Mouse (Mus musculus) CH12.LX (cell line): Measurements from ENCODE around the gene Gtpbp8. TPM values are rescaled to one million over a fixed set of nuclear protein-coding genes. Genes with fewer than 3 reads are reported as not detected.

Experiments
- DNase-seq: peaks from one replicate; pipeline ENCODE4 v3.0.0-alpha.2; 2013; ENCODE audit errors: extremely low read depth
- H3K27ac ChIP-seq: 2 replicates; pipeline ENCODE4 v1.5.1; 2012; ENCODE audit warnings: low read depth, mild to moderate bottlenecking, control low read depth, moderate library complexity; ENCODE audit not compliant: insufficient read depth
- H3K27me3 ChIP-seq: replicated peaks from 2 replicates; pipeline ENCODE3; 2012; ENCODE audit warnings: inconsistent platforms
- H3K36me3 ChIP-seq, 2 experiments: replicated peaks in 1 of 2; 2 replicates each; pipeline versions ENCODE3 to v1.6.1; 2012; ENCODE audit warnings: inconsistent platforms in 1 of 2, low read length in 1 of 2, mild to moderate bottlenecking in 1 of 2, mixed read lengths in 1 of 2, moderate library complexity in 1 of 2; ENCODE audit not compliant: control insufficient read depth in 1 of 2, insufficient read depth in 1 of 2
- H3K4me1 ChIP-seq, 2 experiments: 2 replicates each; pipeline ENCODE4 v1.6.1; 2012; ENCODE audit warnings: inconsistent platforms in 1 of 2, moderate library complexity in 1 of 2; ENCODE audit not compliant: insufficient read depth in 2 of 2, control insufficient read depth in 1 of 2
- H3K4me2 ChIP-seq: 2 replicates; pipeline ENCODE4 v1.6.1; 2012; ENCODE audit warnings: low read depth, mild to moderate bottlenecking, control low read depth; ENCODE audit not compliant: poor library complexity, insufficient read depth, severe bottlenecking
- H3K4me3 ChIP-seq, 3 experiments: fragments of 150-350 bp in 1 of 3; sonication (generic) in 1 of 3; replicated peaks in 1 of 3; 2 replicates each; pipeline versions ENCODE3 to v1.5.1; 2011 to 2012; ENCODE audit warnings: low read depth in 2 of 3, low read length in 2 of 3, mild to moderate bottlenecking in 2 of 3, moderate library complexity in 2 of 3, control low read depth in 1 of 3, improper control_type of control experiment in 1 of 3, inconsistent platforms in 1 of 3, mixed read lengths in 1 of 3; ENCODE audit not compliant: poor library complexity in 1 of 3
- H3K79me2 ChIP-seq: replicated peaks from 2 replicates; pipeline ENCODE4 v1.6.1; 2012; ENCODE audit warnings: mild to moderate bottlenecking, moderate library complexity; ENCODE audit not compliant: control insufficient read depth, poor library complexity, insufficient read depth, severe bottlenecking; ENCODE audit errors: extremely low read depth
- H3K9ac ChIP-seq: 2 replicates; pipeline ENCODE4 v1.6.1; 2012; ENCODE audit warnings: low read depth, mild to moderate bottlenecking, control low read depth, moderate library complexity; ENCODE audit not compliant: insufficient read depth
- H3K9me3 ChIP-seq: replicated peaks from 2 replicates; pipeline ENCODE3; 2012; ENCODE audit warnings: low read length, inconsistent platforms, mixed read lengths
- BHLHE40 ChIP-seq: IDR thresholded peaks from 2 replicates; pipeline ENCODE4 v1.6.1; 2011; ENCODE audit warnings: mild to moderate bottlenecking, low read depth, low read length, improper control_type of control experiment
- CHD1 ChIP-seq: IDR thresholded peaks from 2 replicates; pipeline ENCODE4 v1.6.1; 2012; ENCODE audit warnings: low read depth, low read length, improper control_type of control experiment, inconsistent platforms
- CHD2 ChIP-seq: IDR thresholded peaks from 2 replicates; pipeline ENCODE4 v1.6.1; 2011; ENCODE audit warnings: low read length, improper control_type of control experiment
- ELF1 ChIP-seq: IDR thresholded peaks from 2 replicates; pipeline ENCODE4 v1.6.1; 2014; ENCODE audit warnings: low read depth, mild to moderate bottlenecking, inconsistent platforms, low read length, improper control_type of control experiment
- EP300 ChIP-seq: IDR thresholded peaks from 2 replicates; pipeline ENCODE4 v1.6.1; 2011; ENCODE audit warnings: low read length, improper control_type of control experiment
- ETS1 ChIP-seq: conservative IDR thresholded peaks from 2 replicates; pipeline ENCODE4 v1.6.1; 2012; ENCODE audit warnings: low read depth, mild to moderate bottlenecking, inconsistent platforms, low read length, improper control_type of control experiment, moderate library complexity
- HCFC1 ChIP-seq: IDR thresholded peaks from 2 replicates; pipeline ENCODE4 v1.6.1; 2012; ENCODE audit warnings: low read depth, mild to moderate bottlenecking, inconsistent platforms, low read length, improper control_type of control experiment
- IRF4 ChIP-seq: IDR thresholded peaks from 2 replicates; pipeline ENCODE4 v1.6.1; 2014; ENCODE audit warnings: low read depth, mild to moderate bottlenecking, inconsistent platforms, low read length, improper control_type of control experiment
- MAFK ChIP-seq: IDR thresholded peaks from 2 replicates; pipeline ENCODE4 v1.6.1; 2011; ENCODE audit warnings: low read length, improper control_type of control experiment; ENCODE audit not compliant: insufficient replicate concordance
- MAZ ChIP-seq: IDR thresholded peaks from 2 replicates; pipeline ENCODE4 v1.6.1; 2012; ENCODE audit warnings: low read depth, mild to moderate bottlenecking, inconsistent platforms, low read length, improper control_type of control experiment, moderate library complexity
- MEF2A ChIP-seq: IDR thresholded peaks from 2 replicates; pipeline ENCODE4 v1.6.1; 2014; ENCODE audit warnings: low read depth, mild to moderate bottlenecking, inconsistent platforms, low read length, improper control_type of control experiment, borderline replicate concordance
- NELFE ChIP-seq: IDR thresholded peaks from 2 replicates; pipeline ENCODE4 v1.6.1; 2011; ENCODE audit warnings: low read depth, low read length, improper control_type of control experiment
- NRF1 ChIP-seq: IDR thresholded peaks from 2 replicates; pipeline ENCODE4 v1.6.1; 2014; ENCODE audit warnings: low read depth, mild to moderate bottlenecking, inconsistent platforms, low read length, improper control_type of control experiment, moderate library complexity
- PAX5 ChIP-seq: IDR thresholded peaks from 2 replicates; pipeline ENCODE4 v1.6.1; 2012; ENCODE audit warnings: low read length, inconsistent platforms, mixed read lengths
- RAD21 ChIP-seq: IDR thresholded peaks from 2 replicates; pipeline ENCODE4 v1.6.1; 2011; ENCODE audit warnings: low read depth, mild to moderate bottlenecking, low read length, improper control_type of control experiment, moderate library complexity
- SMC3 ChIP-seq: IDR thresholded peaks from 2 replicates; pipeline ENCODE4 v1.6.1; 2011; ENCODE audit warnings: low read depth, low read length, improper control_type of control experiment
- TCF12 ChIP-seq: IDR thresholded peaks from 2 replicates; pipeline ENCODE4 v1.6.1; 2014; ENCODE audit warnings: low read depth, mild to moderate bottlenecking, inconsistent platforms, low read length, improper control_type of control experiment
- UBTF ChIP-seq: IDR thresholded peaks from 2 replicates; pipeline ENCODE4 v1.6.1; 2012; ENCODE audit warnings: low read depth, mild to moderate bottlenecking, inconsistent platforms, low read length, improper control_type of control experiment, moderate library complexity
- ZNF384 ChIP-seq: IDR thresholded peaks from 2 replicates; pipeline ENCODE4 v1.6.1; 2012; ENCODE audit warnings: low read depth, low read length, improper control_type of control experiment, inconsistent platforms
- dilution Hi-C: fragments of 300-500 bp; cut with MboI; formaldehyde crosslinking; loops from 2 replicates; pipeline ENCODE4 v1.14.3; 2020; ENCODE audit warnings: low sequenced_read_pairs; ENCODE audit not compliant: extremely low pct_unique_long_range_greater_than_20kb, extremely low pct_ligation_motif_present
- in situ Hi-C: fragments of 300-500 bp; cut with MboI; formaldehyde crosslinking; loops from 3 replicates; pipeline ENCODE4 v1.14.3; 2019; ENCODE audit warnings: low sequenced_read_pairs, low pct_ligation_motif_present, low pct_unique_long_range_greater_than_20kb, mixed read lengths
- polyA plus RNA-seq: library from polyadenylated mRNA; unstranded; fragments of >175 nt; gene quantifications from 2 replicates; pipeline ENCODE4 v1.2.1, GENCODE M21; 2012; ENCODE audit warnings: low read depth; ENCODE audit not compliant: insufficient read length
- total RNA-seq, 2 experiments: library from RNA; depleted of rRNA; stranded (reverse); fragments of 300-350 nt in 1 of 2; fragments of >200 nt in 1 of 2; gene quantifications; 2 replicates each; pipeline ENCODE4 v1.2.3; 2012 to 2014

Gene Gtpbp8
- total and polyA plus RNA-seq, 3 experiments = 20.9 to 38.8 (median 24.2) TPM

GRCm38 (mm10) chr16:44701155-44701554 lies 45.0 kb downstream of the Gtpbp8 start:
- H3K4me3 ChIP-seq = no peak overlapping the region
- dilution Hi-C loops = no loop called here

DNA sequence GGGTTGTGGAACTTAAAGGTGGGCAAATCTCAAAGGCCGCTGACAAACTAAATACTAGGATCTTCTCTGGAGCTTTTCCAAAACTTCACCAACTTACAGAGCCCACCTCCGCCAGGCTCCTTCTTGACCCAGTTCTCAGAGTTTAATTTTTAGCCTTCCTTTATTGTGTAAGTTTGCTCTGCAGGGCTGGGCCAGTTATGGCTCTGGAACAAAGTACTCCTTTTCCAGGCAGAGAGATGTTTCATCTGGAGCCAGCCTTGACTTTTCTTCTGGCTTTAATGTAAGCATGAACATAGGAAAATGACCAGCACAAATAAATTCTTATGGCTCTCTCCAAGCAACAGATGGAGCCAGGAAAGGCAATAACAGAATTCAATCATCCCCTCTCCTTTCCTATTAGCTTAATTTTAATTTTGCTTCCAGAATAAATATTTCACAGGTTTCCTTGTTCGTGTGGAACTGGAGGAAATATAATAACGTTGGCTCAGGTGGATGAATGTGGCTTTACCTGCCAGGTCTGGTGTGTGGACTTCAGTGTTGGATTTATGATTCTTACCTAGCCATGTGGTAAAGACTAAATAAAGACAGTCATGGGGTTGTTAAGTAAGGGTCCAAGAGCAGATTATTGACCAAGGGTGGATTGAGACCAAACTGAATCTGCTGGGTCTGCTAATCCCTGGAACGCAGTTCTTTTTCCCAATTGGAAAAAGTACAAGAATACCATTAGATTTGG lies 48.5 kb downstream of the Gtpbp8 start:
- TF ChIP-seq CHD1 = no peak
- no peak for TF ChIP-seq IRF4
- TF ChIP-seq HCFC1 = no peak
- no peak for TF ChIP-seq MEF2A
- TF ChIP-seq EP300 = no peak
- TF ChIP-seq ELF1 = no peak
- no peak for TF ChIP-seq NRF1
- TF ChIP-seq MAZ = no peak
- Histone ChIP-seq H3K27ac (no peak overlapping the region), H3K9me3 (no peaks in the 10 kb centered on the region), H3K27me3 (peaks cover 1% of the 10 kb centered on the region), H3K4me1 (no peaks in the 10 kb centered on the region), H3K4me2 (no peak overlapping the region), H3K9ac (no peak overlapping the region), H3K79me2 (no peaks in the 10 kb centered on the region), H3K4me3 (no peak overlapping the region), H3K36me3 (no peaks in the 10 kb centered on the region)
- in situ Hi-C loops (no loop called here), dilution Hi-C loops (no loop called here)
- DNase-seq = no peak

More at GRCm38 (mm10) chr16:44701155-44701554, 45.0 kb downstream of the Gtpbp8 start:
- in situ Hi-C loops = loop anchor here (25.0 kb wide), 1 partner anchor 414 kb away; no protein-coding TSS in a partner anchor
- Histone ChIP-seq H3K27ac (no peak overlapping the region), H3K9me3 (no peaks in the 10 kb centered on the region), H3K79me2 (no peaks in the 10 kb centered on the region), H3K36me3 (no peaks in the 10 kb centered on the region), H3K4me1 (no peaks in the 10 kb centered on the region), H3K4me2 (no peak overlapping the region), H3K27me3 (peaks cover under 1% of the 10 kb centered on the region), H3K9ac (no peak overlapping the region)
- DNase-seq = no peak
- no peak for TF ChIP-seq ETS1
- no peak for TF ChIP-seq UBTF
- no peak for TF ChIP-seq CHD2
- TF ChIP-seq ZNF384 = no peak
- TF ChIP-seq ELF1 = no peak
- TF ChIP-seq SMC3 = no peak
- TF ChIP-seq NELFE = no peak
- TF ChIP-seq PAX5 = no peak
- no peak for TF ChIP-seq RAD21
- no peak for TF ChIP-seq BHLHE40
- TF ChIP-seq TCF12 = no peak
- TF ChIP-seq MAFK = no peak
